Mouse (Mus musculus) limb, embryonic 15.5 days (tissue): ENCODE data around the gene Atg10. TPM values are rescaled to one million over a fixed set of nuclear protein-coding genes. Genes with fewer than 3 reads are reported as not detected.

Experiments used
- ATAC-seq: fragments of 200-750 bp; cut with Nextera tagmentation; 2 replicates; pipeline ENCODE4 v1.8.0; 2017; ENCODE audit warnings: low read depth, moderate TSS enrichment; ENCODE audit not compliant: insufficient number of reproducible peaks, low FRiP score, low TSS enrichment
- H3K27ac ChIP-seq: fragments of 300-500 bp; sonication (generic); 2 replicates; pipeline ENCODE4 v1.5.1; 2015; ENCODE audit warnings: moderate library complexity, mild to moderate bottlenecking, inconsistent platforms
- H3K27me3 ChIP-seq: fragments of 300-500 bp; sonication (generic); 2 replicates; pipeline ENCODE4 v1.6.1; 2015; ENCODE audit warnings: inconsistent platforms
- H3K36me3 ChIP-seq: fragments of 300-500 bp; sonication (generic); 2 replicates; pipeline ENCODE4 v1.6.1; 2015; ENCODE audit warnings: inconsistent platforms
- H3K4me1 ChIP-seq: fragments of 300-500 bp; sonication (generic); 2 replicates; pipeline ENCODE4 v1.6.1; 2015; ENCODE audit warnings: inconsistent platforms
- H3K4me2 ChIP-seq: fragments of 300-500 bp; sonication (generic); 2 replicates; pipeline ENCODE4 v1.6.1; 2015; ENCODE audit warnings: mild to moderate bottlenecking, inconsistent platforms
- H3K4me3 ChIP-seq: fragments of 300-500 bp; sonication (generic); 2 replicates; pipeline ENCODE4 v1.5.1; 2015; ENCODE audit warnings: mild to moderate bottlenecking, inconsistent platforms
- H3K9ac ChIP-seq: fragments of 300-500 bp; sonication (generic); 2 replicates; pipeline ENCODE4 v1.6.1; 2015; ENCODE audit warnings: inconsistent platforms
- H3K9me3 ChIP-seq: fragments of 300-500 bp; sonication (generic); 2 replicates; pipeline ENCODE4 v1.6.1; 2016; ENCODE audit warnings: inconsistent platforms
- WGBS: fragments of 180-500 bp; shearing (Covaris S2); methylation state at CpG from one replicate; pipeline ENCODE4 v1.1.7; 2015; 5-methylcytosine and 5-hydroxymethylcytosine counted together
- polyA plus RNA-seq: library from polyadenylated mRNA; unstranded; fragments of >200 nt; fragmentation: Nextera tagmentation; extraction: Ambion mirVana; gene quantifications from 2 replicates; pipeline ENCODE4 v1.2.1, GENCODE M21; 2015

Gene Atg10
- polyA plus RNA-seq, 1 experiment from 2014 or later = 17.8 TPM

DNA sequence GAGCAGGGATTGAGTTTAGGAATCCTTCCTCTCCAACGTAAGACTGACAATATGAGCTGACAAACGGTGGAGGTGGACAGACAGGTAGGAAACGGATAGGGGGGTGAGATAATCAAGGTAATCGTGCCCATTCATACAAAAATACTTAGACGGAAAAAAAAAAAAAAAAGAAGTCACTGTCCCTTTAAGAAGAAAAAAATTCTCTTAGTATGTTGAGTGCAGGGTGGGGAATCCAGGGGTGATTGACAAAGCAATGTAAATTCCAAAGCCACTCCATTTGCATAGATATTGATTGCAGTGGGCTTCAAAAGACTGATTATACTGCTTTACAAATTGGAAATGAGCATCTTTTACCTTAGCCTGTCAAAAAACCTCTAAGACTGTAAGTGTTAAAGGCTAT lies 123.4 kb downstream of the Atg10 start:
- Histone ChIP-seq H3K36me3 (no peaks in the 10 kb centered on the region; the same call in 1 of the 2 replicates), H3K4me3 (no peak overlapping the region), H3K9ac (no peak overlapping the region), H3K4me1 (no peaks in the 10 kb centered on the region), H3K9me3 (no peaks in the 10 kb centered on the region), H3K27me3 (no peaks in the 10 kb centered on the region), H3K4me2 (no peak overlapping the region), H3K27ac (no peak overlapping the region)
- no peak for ATAC-seq
- 76% methylated on average over 5 of the region's 5 CpGs for WGBS

DNA sequence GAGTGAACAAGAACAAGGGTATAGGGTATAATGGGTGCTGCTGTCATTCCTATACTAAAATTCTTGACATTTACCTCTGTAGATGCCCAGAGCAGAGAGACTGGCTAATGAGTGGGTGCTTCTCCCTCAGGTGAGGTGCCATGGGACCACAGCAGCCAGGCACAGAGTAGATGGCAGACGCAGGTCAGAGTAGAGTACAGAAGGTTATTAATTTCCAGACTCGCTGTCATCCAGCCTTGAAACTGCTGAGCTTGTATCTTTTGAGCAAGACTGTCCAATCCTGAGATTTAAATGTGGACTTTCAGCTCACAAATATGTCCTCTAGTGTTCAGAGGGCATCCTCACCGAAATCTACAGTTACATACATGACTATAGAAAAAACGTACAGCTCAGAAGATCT lies 128.9 kb downstream of the Atg10 start:
- H3K27me3 ChIP-seq = no peaks in the 10 kb centered on the region
- no peaks in the 10 kb centered on the region; the same call in 1 of the 2 replicates for H3K36me3 ChIP-seq
- H3K4me1 ChIP-seq = peaks cover 10% of the 10 kb centered on the region; the same call in 1 of the 2 replicates
- no peak overlapping the region for H3K4me3 ChIP-seq
- no peak overlapping the region for H3K27ac ChIP-seq
- no peaks in the 10 kb centered on the region for H3K9me3 ChIP-seq
- 75% methylated on average over 4 of the region's 4 CpGs for WGBS
- no peak overlapping the region for H3K4me2 ChIP-seq
- H3K9ac ChIP-seq = no peak overlapping the region
- no peak for ATAC-seq

DNA sequence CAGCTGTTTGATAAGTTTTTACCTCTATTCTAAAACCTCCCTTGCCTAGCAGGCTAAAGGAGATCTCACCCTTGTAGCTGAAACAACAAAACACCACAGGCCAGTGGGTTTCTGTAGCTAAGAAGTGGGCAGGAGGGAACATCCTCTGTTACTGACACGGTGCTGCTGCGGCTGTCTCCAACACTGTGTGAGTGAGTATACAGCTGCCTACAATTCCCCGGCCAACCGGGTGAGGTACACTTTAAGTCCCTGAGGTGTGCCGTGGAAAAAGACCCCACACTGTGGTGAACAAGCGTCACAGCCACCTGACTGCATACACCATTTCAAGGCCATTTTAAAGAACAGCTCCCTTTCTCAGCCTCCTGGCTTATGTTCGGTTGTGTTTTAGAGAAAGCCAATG lies 129.6 kb downstream of the Atg10 start:
- H3K4me1 ChIP-seq = peaks cover 10% of the 10 kb centered on the region; the same call in 1 of the 2 replicates
- H3K4me3 ChIP-seq = no peak overlapping the region
- H3K27me3 ChIP-seq = no peaks in the 10 kb centered on the region
- H3K9me3 ChIP-seq = no peaks in the 10 kb centered on the region
- peak overlapping the region; percentile 43 for H3K27ac ChIP-seq
- H3K36me3 ChIP-seq = no peaks in the 10 kb centered on the region
- no peak overlapping the region for H3K4me2 ChIP-seq
- 11% methylated on average over 7 of the region's 7 CpGs for WGBS
- no peak overlapping the region for H3K9ac ChIP-seq
- ATAC-seq = no peak

DNA sequence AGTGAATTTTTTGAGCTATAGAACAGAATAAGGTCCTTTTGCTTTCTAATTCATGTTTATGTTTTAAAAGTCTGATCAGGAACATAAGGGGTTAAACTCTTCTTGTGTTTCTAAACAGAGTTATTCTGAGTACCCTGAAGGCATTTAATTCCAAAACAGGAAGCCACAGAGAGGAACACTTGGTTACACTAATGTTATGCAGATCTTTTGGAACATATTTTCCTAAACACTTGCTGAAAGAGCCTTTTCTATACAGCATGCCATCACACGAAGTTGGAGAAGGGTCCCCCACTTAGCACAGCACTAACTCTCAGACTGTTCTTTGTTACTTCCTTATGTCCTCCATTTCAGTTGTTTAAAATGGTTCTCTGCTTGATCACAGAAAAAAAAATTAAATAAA lies 130.2 kb downstream of the Atg10 start:
- no peak for ATAC-seq
- H3K27me3 ChIP-seq = no peaks in the 10 kb centered on the region
- H3K4me1 ChIP-seq = peaks cover 10% of the 10 kb centered on the region; the same call in 1 of the 2 replicates
- WGBS = 5% methylated on average over 1 of the region's 1 CpGs
- no peaks in the 10 kb centered on the region for H3K36me3 ChIP-seq
- no peak overlapping the region for H3K4me3 ChIP-seq
- peak overlapping the region; percentile 43 for H3K27ac ChIP-seq
- H3K9ac ChIP-seq = no peak overlapping the region
- no peak overlapping the region for H3K4me2 ChIP-seq
- H3K9me3 ChIP-seq = no peaks in the 10 kb centered on the region

DNA sequence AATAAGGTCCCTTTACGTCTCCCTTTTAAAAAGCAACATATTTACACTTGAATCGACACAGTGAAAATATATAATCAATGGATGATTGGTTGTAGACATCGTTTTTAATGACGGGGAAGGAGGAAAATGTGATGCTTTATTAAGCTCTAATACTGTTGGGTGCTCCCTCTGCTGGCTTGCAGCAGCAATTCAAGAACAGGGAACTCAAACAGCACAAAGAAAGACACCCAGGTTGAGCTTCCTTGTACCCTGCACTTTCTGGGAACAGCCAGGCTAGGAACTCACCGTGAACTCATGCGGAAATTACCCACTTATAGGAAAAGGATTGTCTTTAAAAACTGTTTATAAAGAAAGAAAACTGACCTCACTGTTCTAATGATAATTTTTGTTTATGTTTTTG lies 130.6 kb downstream of the Atg10 start:
- no peaks in the 10 kb centered on the region for H3K36me3 ChIP-seq
- no peak overlapping the region for H3K9ac ChIP-seq
- H3K9me3 ChIP-seq = no peaks in the 10 kb centered on the region
- no peak for ATAC-seq
- peaks cover 10% of the 10 kb centered on the region; the same call in 1 of the 2 replicates for H3K4me1 ChIP-seq
- no peak overlapping the region for H3K4me3 ChIP-seq
- H3K4me2 ChIP-seq = no peak overlapping the region
- H3K27ac ChIP-seq = peak overlapping the region; percentile 43; the same call in 1 of the 2 replicates
- WGBS = 13% methylated on average over 6 of the region's 6 CpGs
- H3K27me3 ChIP-seq = no peaks in the 10 kb centered on the region

DNA sequence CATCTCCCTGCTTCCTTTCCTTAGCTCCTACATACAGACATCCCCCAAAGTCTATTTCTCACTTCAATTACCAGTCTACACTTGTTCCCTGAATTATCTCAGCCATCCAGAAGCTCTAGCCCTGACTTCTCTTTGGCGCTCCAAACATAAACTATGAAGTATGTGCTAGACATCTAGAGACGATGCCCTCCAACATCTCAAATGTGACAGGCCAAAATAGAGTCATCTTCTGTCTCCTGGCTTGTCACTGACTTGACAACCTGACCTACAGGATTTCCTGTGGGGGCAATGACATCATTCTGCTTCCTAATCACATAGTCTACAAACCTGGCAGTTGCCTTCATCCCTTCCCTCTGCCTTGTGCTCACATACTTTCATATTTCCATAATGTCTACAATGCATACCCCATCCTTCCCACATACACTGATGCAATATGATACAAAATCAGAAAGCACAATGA lies 132.0 kb downstream of the Atg10 start:
- Histone ChIP-seq H3K4me2 (no peak overlapping the region), H3K9me3 (no peaks in the 10 kb centered on the region), H3K4me3 (no peak overlapping the region), H3K9ac (no peak overlapping the region), H3K27me3 (no peaks in the 10 kb centered on the region), H3K4me1 (peaks cover 10% of the 10 kb centered on the region; the same call in 1 of the 2 replicates), H3K27ac (no peak overlapping the region), H3K36me3 (no peaks in the 10 kb centered on the region)
- no peak for ATAC-seq
- WGBS = 83% methylated on average over 2 of the region's 2 CpGs

DNA sequence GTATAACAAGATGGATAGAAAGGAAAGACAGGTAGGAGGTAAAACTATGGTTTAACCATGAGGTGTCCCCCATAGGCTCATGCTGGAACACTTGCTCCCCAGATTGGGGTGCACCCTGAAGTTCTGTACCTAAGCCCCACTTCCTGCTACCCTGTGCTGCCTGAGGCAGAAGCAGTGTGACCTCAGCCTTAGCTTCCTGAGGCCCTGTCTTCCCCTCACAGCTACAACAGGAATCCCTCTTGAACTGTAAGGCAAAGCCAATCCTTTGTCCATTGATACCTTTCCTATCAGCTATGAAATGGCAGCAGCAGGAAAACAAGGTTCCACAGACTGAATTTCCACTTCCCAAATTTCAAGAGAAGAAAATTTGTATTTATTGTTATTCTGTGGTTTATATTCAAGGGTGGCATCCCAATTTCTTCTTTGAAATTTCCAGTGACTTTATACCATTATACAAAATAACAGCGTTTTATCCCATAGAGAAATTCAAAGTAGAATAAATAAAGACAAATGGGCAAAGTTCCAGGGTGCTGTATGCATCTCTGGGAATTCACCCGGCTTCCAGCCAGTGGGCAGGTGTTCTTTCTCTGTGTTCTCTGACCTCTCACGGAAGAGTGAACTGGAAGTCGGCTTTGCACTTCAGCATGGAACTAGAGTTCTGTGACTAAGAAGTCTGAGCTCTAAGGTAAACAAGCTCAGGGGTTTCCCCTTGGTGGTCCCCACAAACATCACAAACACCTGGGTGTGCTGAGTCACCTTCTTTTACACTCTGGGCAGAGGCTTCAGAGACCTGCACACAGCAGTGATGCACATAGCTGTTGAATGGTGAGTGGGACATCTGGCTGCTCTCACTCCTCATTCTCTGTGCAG lies 132.7 kb downstream of the Atg10 start:
- Histone ChIP-seq H3K4me2 (no peak overlapping the region), H3K9me3 (no peaks in the 10 kb centered on the region), H3K9ac (no peak overlapping the region), H3K27ac (no peak overlapping the region), H3K36me3 (no peaks in the 10 kb centered on the region), H3K4me3 (no peak overlapping the region), H3K4me1 (peaks cover 10% of the 10 kb centered on the region; the same call in 1 of the 2 replicates), H3K27me3 (no peaks in the 10 kb centered on the region)
- WGBS = 70% methylated on average over 4 of the region's 4 CpGs
- no peak for ATAC-seq

DNA sequence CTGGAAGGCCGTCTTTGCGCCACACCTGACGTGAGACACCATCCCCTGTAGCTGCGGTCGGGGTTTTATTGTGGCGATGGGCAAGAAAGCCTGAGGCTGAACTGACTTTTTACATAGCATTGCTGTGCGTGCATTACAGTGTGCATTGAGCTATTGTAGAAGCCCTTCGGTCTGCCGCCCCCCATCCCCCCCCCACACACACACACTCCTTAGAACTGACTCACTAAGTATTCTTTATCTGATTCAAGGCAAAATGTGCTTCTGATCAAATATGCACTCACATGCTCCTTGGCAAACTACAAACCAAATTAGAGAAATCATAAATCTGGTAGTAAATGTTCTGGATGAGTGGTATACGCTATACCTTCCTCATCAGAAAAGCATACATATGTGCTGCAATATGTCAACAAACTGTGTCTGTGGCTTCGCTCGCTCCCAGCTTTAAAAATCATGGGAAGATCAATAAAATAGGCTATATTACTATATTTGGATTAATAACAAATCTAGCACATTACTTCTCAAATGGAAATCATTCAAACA lies 137.3 kb downstream of the Atg10 start:
- Histone ChIP-seq H3K9me3 (no peaks in the 10 kb centered on the region), H3K4me2 (no peak overlapping the region), H3K36me3 (no peaks in the 10 kb centered on the region), H3K4me3 (no peak overlapping the region), H3K27me3 (no peaks in the 10 kb centered on the region), H3K9ac (no peak overlapping the region), H3K4me1 (no peaks in the 10 kb centered on the region), H3K27ac (no peak overlapping the region)
- WGBS = 78% methylated on average over 12 of the region's 12 CpGs
- no peak for ATAC-seq

DNA sequence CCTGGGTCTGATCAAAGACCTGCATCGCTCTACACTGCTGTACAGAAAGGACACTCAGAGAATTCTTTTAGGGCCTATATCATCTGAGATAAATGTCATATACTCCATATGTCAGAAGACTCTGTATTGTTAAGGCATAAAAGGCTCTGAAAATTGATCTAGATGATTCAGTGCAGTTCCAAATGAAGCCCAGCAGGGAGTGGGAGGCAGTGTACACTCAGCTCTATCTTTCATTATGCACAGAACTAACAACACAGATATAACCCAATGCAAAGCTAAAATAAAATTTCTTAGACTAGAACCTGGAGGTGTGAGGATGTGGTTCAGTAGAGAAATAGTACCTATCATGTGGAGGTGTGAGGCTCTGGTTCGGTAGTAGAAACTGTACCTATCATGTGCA lies 151.4 kb downstream of the Atg10 start:
- Histone ChIP-seq H3K4me2 (no peak overlapping the region), H3K36me3 (no peaks in the 10 kb centered on the region), H3K4me3 (no peak overlapping the region), H3K27me3 (no peaks in the 10 kb centered on the region), H3K4me1 (no peaks in the 10 kb centered on the region), H3K9me3 (no peaks in the 10 kb centered on the region), H3K27ac (no peak overlapping the region), H3K9ac (no peak overlapping the region)
- 91% methylated on average over 2 of the region's 2 CpGs for WGBS
- ATAC-seq = no peak

DNA sequence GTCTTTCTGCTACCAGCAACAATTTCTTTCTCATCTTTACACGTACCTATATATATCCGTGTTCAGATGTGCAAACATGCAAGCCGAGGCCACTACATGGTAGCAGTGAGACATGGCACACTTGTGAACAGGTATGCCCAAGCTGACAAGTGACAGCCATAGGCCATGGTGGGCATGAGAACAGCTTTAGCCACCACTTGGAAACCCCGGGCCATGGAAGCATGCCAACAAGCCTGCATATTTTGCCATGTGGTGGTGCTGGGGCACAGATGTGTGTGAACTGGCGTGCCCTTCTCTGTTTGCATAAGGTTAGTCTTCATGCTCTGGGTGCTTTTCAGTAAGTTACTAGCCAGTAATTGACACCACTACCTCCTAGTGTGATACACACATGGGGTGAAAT lies 162.9 kb downstream of the Atg10 start:
- no peak for ATAC-seq
- Histone ChIP-seq H3K9me3 (no peaks in the 10 kb centered on the region), H3K4me1 (no peaks in the 10 kb centered on the region), H3K4me2 (no peak overlapping the region), H3K27me3 (no peaks in the 10 kb centered on the region), H3K36me3 (no peaks in the 10 kb centered on the region), H3K4me3 (no peak overlapping the region), H3K9ac (no peak overlapping the region), H3K27ac (no peak overlapping the region)
- WGBS = 77% methylated on average over 5 of the region's 5 CpGs

DNA sequence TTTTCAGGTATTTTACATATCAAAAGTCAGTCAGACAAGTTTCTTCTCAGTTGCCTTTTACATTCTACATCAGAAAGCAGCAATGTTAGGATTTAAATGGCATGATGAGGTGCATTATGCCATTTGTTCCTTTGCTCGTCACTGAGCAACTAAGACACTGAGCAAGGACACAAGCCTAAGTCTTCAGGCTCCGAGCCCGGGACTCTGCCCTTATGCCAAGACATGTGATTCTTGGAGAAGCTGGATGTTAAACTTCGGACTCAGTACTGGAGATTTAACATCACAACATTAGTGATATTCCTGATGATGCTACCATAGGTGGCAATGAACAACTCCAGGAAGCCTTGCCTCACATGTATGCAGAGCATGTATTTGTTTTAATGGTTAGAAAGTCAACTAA lies 175.6 kb downstream of the Atg10 start:
- H3K9ac ChIP-seq = no peak overlapping the region
- WGBS = 88% methylated on average over 4 of the region's 4 CpGs
- no peak overlapping the region for H3K4me2 ChIP-seq
- no peak overlapping the region for H3K4me3 ChIP-seq
- ATAC-seq = no peak
- no peak overlapping the region for H3K27ac ChIP-seq
- no peaks in the 10 kb centered on the region for H3K9me3 ChIP-seq
- H3K36me3 ChIP-seq = no peaks in the 10 kb centered on the region
- no peaks in the 10 kb centered on the region for H3K27me3 ChIP-seq
- no peaks in the 10 kb centered on the region for H3K4me1 ChIP-seq

DNA sequence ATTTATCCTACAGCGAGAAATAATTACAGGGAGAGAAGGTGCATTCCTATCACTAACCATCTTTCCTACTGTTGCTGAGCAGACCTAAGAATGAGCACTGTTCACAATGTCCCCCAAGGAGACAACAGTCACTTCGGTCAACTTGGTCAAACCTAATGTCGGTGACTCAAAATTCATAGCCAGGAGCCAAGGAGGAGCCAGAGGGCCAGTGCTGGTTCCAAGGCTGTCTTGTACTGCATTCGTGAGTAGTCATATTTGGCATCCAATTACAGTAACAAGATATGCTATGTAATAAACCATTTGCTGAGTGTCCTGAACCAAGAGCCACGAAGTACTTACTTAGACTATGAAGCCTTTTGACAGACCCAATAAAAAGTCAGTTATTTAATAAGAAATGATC lies 176.9 kb downstream of the Atg10 start:
- no peak overlapping the region for H3K9ac ChIP-seq
- H3K9me3 ChIP-seq = no peaks in the 10 kb centered on the region
- WGBS = 80% methylated on average over 5 of the region's 5 CpGs
- H3K4me1 ChIP-seq = no peaks in the 10 kb centered on the region
- H3K4me2 ChIP-seq = no peak overlapping the region
- no peaks in the 10 kb centered on the region for H3K36me3 ChIP-seq
- H3K27me3 ChIP-seq = no peaks in the 10 kb centered on the region
- H3K4me3 ChIP-seq = no peak overlapping the region
- no peak for ATAC-seq
- H3K27ac ChIP-seq = no peak overlapping the region
